Mouse (Mus musculus) left cerebral cortex, adult 2 months (tissue): ENCODE measurements around the gene Pomgnt2. TPM values are rescaled to one million over a fixed set of nuclear protein-coding genes. Genes with fewer than 3 reads are reported as not detected.

Experiments used
- DNase-seq, 2 experiments: peaks; one replicate each; pipeline ENCODE4 v3.0.0; 2021 to 2022; ENCODE audit warnings: low spot score in 2 of 2, mixed read lengths in 1 of 2; ENCODE audit errors: extremely low spot score in 1 of 2
- H3K27ac ChIP-seq: fragments of 200-600 bp; 2 replicates; pipeline ENCODE4 v1.8.1; 2022
- H3K4me3 ChIP-seq: fragments of 200-600 bp; 2 replicates; pipeline ENCODE4 v1.8.1; 2022
- CTCF ChIP-seq: fragments of 200-600 bp; IDR thresholded peaks from 2 replicates; pipeline ENCODE4 v1.8.1; 2022; ENCODE audit warnings: antibody characterized with exemption, mild to moderate bottlenecking, moderate library complexity
- intact Hi-C: fragments of 180-260 bp; cut with DNase I; formaldehyde crosslinking; loops from one replicate; pipeline ENCODE4 v1.15.1; 2025
- long read RNA-seq, 2 experiments: library from polyadenylated mRNA; stranded (forward); transcript quantifications; one replicate each; pipeline ENCODE4 v2.0.0; 2021; ENCODE audit warnings: borderline mapping rate in 2 of 2
- total RNA-seq, 2 experiments: library from RNA; stranded (reverse); gene quantifications; 2 replicates each; pipeline ENCODE4 v1.2.3; 2021

Gene Pomgnt2
- total RNA-seq = 10 to 100 TPM; 39.4 to 40.0 TPM
- long read RNA-seq, experiment 1, transcript Pomgnt2-201 (2 exons, 2,365 nt) = major isoform, 46 of 53 reads
- long read RNA-seq, experiment 1, partial matches to known transcripts = 0 of 53 reads
- long read RNA-seq, experiment 1, other reads (novel, unspliced or antisense) = 5 of 53 reads
- long read RNA-seq, experiment 2, transcript Pomgnt2-201 (2 exons, 2,365 nt) = major isoform, 36 of 48 reads
- long read RNA-seq, experiment 2, partial matches to known transcripts = 9 of 48 reads
- long read RNA-seq, experiment 2, other reads (novel, unspliced or antisense) = 1 of 48 reads

- DNase-seq = no peak
- H3K27ac ChIP-seq = no peak within 1 kb of the TSS
- peak within 1 kb of the TSS; percentile 86 for H3K4me3 ChIP-seq
- intact Hi-C loops = no loop called here
- no peak for TF ChIP-seq CTCF
Observed at GRCm38 (mm10) chr9:121997010-121997409, at the start of gene Pomgnt2. Pomgnt2 (minus strand) TSS chr9:121997110.

- H3K4me3 ChIP-seq = no peak overlapping the region
Observed at GRCm38 (mm10) chr9:122039848-122040247, 42.9 kb upstream of the Pomgnt2 start.

GRCm38 (mm10) chr9:122038631-122039030, 41.7 kb upstream of the Pomgnt2 start:
- no peak overlapping the region for H3K27ac ChIP-seq
- TF ChIP-seq CTCF = no peak
- H3K4me3 ChIP-seq = no peak overlapping the region
- DNase-seq = no peak
- intact Hi-C loops = no loop called here

More at GRCm38 (mm10) chr9:122039848-122040247, 42.9 kb upstream of the Pomgnt2 start:
- DNase-seq = no peak
- intact Hi-C loops = no loop called here
- TF ChIP-seq CTCF = no peak
- H3K27ac ChIP-seq = no peak overlapping the region

- TF ChIP-seq CTCF = no peak
- no peak overlapping the region for H3K27ac ChIP-seq
Observed at GRCm38 (mm10) chr9:122036496-122037054, 39.7 kb upstream of the Pomgnt2 start.

GRCm38 (mm10) chr9:122035807-122036206, 38.9 kb upstream of the Pomgnt2 start:
- no peak overlapping the region for H3K27ac ChIP-seq

More at GRCm38 (mm10) chr9:122036496-122037054, 39.7 kb upstream of the Pomgnt2 start:
- no peak overlapping the region for H3K4me3 ChIP-seq
- intact Hi-C loops = no loop called here
- no peak for DNase-seq

GRCm38 (mm10) chr9:122034949-122035348, 38.0 kb upstream of the Pomgnt2 start:
- DNase-seq = no peak
- intact Hi-C loops = no loop called here
- H3K4me3 ChIP-seq = no peak overlapping the region
- TF ChIP-seq CTCF = no peak
- H3K27ac ChIP-seq = no peak overlapping the region

More at GRCm38 (mm10) chr9:122035807-122036206, 38.9 kb upstream of the Pomgnt2 start:
- intact Hi-C loops = no loop called here
- DNase-seq = no peak
- H3K4me3 ChIP-seq = no peak overlapping the region
- no peak for TF ChIP-seq CTCF

- no peak for DNase-seq
- no peak overlapping the region for H3K4me3 ChIP-seq
- TF ChIP-seq CTCF = no peak
- intact Hi-C loops = no loop called here
- H3K27ac ChIP-seq = no peak overlapping the region
Observed at GRCm38 (mm10) chr9:122032071-122032470, 35.2 kb upstream of the Pomgnt2 start.

- Histone ChIP-seq H3K4me3 (no peak overlapping the region), H3K27ac (no peak overlapping the region)
- no peak for DNase-seq
- no peak for TF ChIP-seq CTCF
- intact Hi-C loops = no loop called here
Observed at GRCm38 (mm10) chr9:122030706-122031105, 33.8 kb upstream of the Pomgnt2 start.

GRCm38 (mm10) chr9:122029765-122030164, 32.9 kb upstream of the Pomgnt2 start:
- TF ChIP-seq CTCF = no peak
- intact Hi-C loops = no loop called here
- no peak for DNase-seq
- Histone ChIP-seq H3K4me3 (no peak overlapping the region), H3K27ac (no peak overlapping the region)

GRCm38 (mm10) chr9:122027914-122028745, 31.2 kb upstream of the Pomgnt2 start:
- Histone ChIP-seq H3K27ac (peak overlapping the region; percentile 70), H3K4me3 (no peak overlapping the region)
- no peak for DNase-seq
- no peak for TF ChIP-seq CTCF
- intact Hi-C loops = no loop called here

- no peak for DNase-seq
Observed at GRCm38 (mm10) chr9:122027081-122027913, 30.4 kb upstream of the Pomgnt2 start.

More at GRCm38 (mm10) chr9:122027081-122027913, 30.4 kb upstream of the Pomgnt2 start:
- H3K4me3 ChIP-seq = no peak overlapping the region
- H3K27ac ChIP-seq = peak overlapping the region; percentile 70
- no peak for TF ChIP-seq CTCF
- intact Hi-C loops = no loop called here
